Mouse (Mus musculus) MEL (cell line): Measurements from ENCODE around the gene Tmem107. TPM values are rescaled to one million over a fixed set of nuclear protein-coding genes. Genes with fewer than 3 reads are reported as not detected.

Source experiments
- DNase-seq: peaks from one replicate; pipeline ENCODE4 v3.0.0; 2011; ENCODE audit warnings: low read depth, low spot score
- H3K27ac ChIP-seq: 2 replicates; pipeline ENCODE4 v1.5.1; 2012; ENCODE audit warnings: low read depth, mild to moderate bottlenecking, control low read depth, low read length, moderate library complexity; ENCODE audit not compliant: control insufficient read depth
- H3K27me3 ChIP-seq, 2 experiments: fragments of 150-350 bp in 1 of 2; sonication (generic) in 1 of 2; 2 replicates each; pipeline ENCODE4 v1.6.1; 2012; ENCODE audit warnings: low read length in 2 of 2, mild to moderate bottlenecking in 2 of 2, improper control_type of control experiment in 1 of 2, moderate library complexity in 1 of 2; ENCODE audit not compliant: insufficient read depth in 2 of 2, control insufficient read depth in 1 of 2
- H3K36me3 ChIP-seq, 2 experiments: 2 replicates each; pipeline ENCODE4 v1.6.1; 2012 to 2014; ENCODE audit warnings: low read length in 2 of 2, improper control_type of control experiment in 1 of 2, inconsistent platforms in 1 of 2, mild to moderate bottlenecking in 1 of 2; ENCODE audit not compliant: insufficient read depth in 2 of 2, control insufficient read depth in 1 of 2
- H3K4me1 ChIP-seq, 2 experiments: fragments of 150-350 bp in 1 of 2; sonication (generic) in 1 of 2; 2 replicates each; pipeline ENCODE4 v1.6.1; 2012; ENCODE audit warnings: low read length in 2 of 2, improper control_type of control experiment in 1 of 2, mild to moderate bottlenecking in 1 of 2; ENCODE audit not compliant: insufficient read depth in 2 of 2, control insufficient read depth in 1 of 2
- H3K4me3 ChIP-seq, 2 experiments: fragments of 150-350 bp in 1 of 2; sonication (generic) in 1 of 2; 2 replicates each; pipeline ENCODE4 v1.5.1; 2012; ENCODE audit warnings: low read depth in 2 of 2, low read length in 2 of 2, mild to moderate bottlenecking in 2 of 2, moderate library complexity in 2 of 2, control low read depth in 1 of 2, improper control_type of control experiment in 1 of 2; ENCODE audit not compliant: control insufficient read depth in 1 of 2, insufficient read depth in 1 of 2
- H3K79me2 ChIP-seq: 2 replicates; pipeline ENCODE4 v1.6.1; 2012; ENCODE audit warnings: mild to moderate bottlenecking, low read length, moderate library complexity; ENCODE audit not compliant: control insufficient read depth, poor library complexity, insufficient read depth
- H3K9ac ChIP-seq: 2 replicates; pipeline ENCODE4 v1.6.1; 2012; ENCODE audit warnings: low read depth, mild to moderate bottlenecking, control low read depth, low read length, moderate library complexity; ENCODE audit not compliant: control insufficient read depth, poor library complexity, severe bottlenecking
- H3K9me3 ChIP-seq: fragments of 150-350 bp; sonication (generic); replicated peaks from 2 replicates; pipeline ENCODE4 v1.6.1; 2012; ENCODE audit warnings: mild to moderate bottlenecking, low read length, improper control_type of control experiment, moderate library complexity; ENCODE audit not compliant: insufficient read depth
- CHD1 ChIP-seq: IDR thresholded peaks from 2 replicates; pipeline ENCODE4 v1.6.1; 2012; ENCODE audit warnings: low read depth, mild to moderate bottlenecking, inconsistent platforms, low read length, improper control_type of control experiment
- E2F4 ChIP-seq: IDR thresholded peaks from 2 replicates; pipeline ENCODE4 v1.6.1; 2011; ENCODE audit warnings: low read depth, low read length, improper control_type of control experiment, borderline replicate concordance
- ELF1 ChIP-seq: IDR thresholded peaks from 2 replicates; pipeline ENCODE4 v1.6.1; 2014; ENCODE audit warnings: low read depth, mild to moderate bottlenecking, inconsistent platforms, low read length, improper control_type of control experiment, moderate library complexity
- EP300 ChIP-seq, 2 experiments: IDR thresholded peaks; 2 replicates each; pipeline ENCODE4 v1.6.1; 2011; ENCODE audit warnings: improper control_type of control experiment in 2 of 2, low read length in 2 of 2, low read depth in 1 of 2, mild to moderate bottlenecking in 1 of 2
- ETS1 ChIP-seq: IDR thresholded peaks from 2 replicates; pipeline ENCODE4 v1.6.1; 2012; ENCODE audit warnings: low read depth, mild to moderate bottlenecking, inconsistent platforms, low read length, improper control_type of control experiment, moderate library complexity
- GABPA ChIP-seq: IDR thresholded peaks from 2 replicates; pipeline ENCODE4 v1.6.1; 2012; ENCODE audit warnings: low read depth, mild to moderate bottlenecking, inconsistent platforms, low read length, improper control_type of control experiment, moderate library complexity
- GATA1 ChIP-seq: IDR thresholded peaks from 2 replicates; pipeline ENCODE4 v1.6.1; 2011; ENCODE audit warnings: low read depth, low read length, improper control_type of control experiment
- HCFC1 ChIP-seq: IDR thresholded peaks from 2 replicates; pipeline ENCODE4 v1.6.1; 2012; ENCODE audit warnings: low read depth, mild to moderate bottlenecking, inconsistent platforms, low read length, improper control_type of control experiment, moderate library complexity
- KAT2A ChIP-seq: conservative IDR thresholded peaks from 2 replicates; pipeline ENCODE4 v1.6.1; 2012; ENCODE audit warnings: low read depth, low read length, improper control_type of control experiment, inconsistent platforms
- MAX ChIP-seq: IDR thresholded peaks from 2 replicates; pipeline ENCODE4 v1.6.1; 2011; ENCODE audit warnings: low read length, improper control_type of control experiment
- MAZ ChIP-seq: IDR thresholded peaks from 2 replicates; pipeline ENCODE4 v1.6.1; 2012; ENCODE audit warnings: low read depth, mild to moderate bottlenecking, inconsistent platforms, low read length, improper control_type of control experiment
- MEF2A ChIP-seq: IDR thresholded peaks from 2 replicates; pipeline ENCODE4 v1.6.1; 2014; ENCODE audit warnings: low read depth, mild to moderate bottlenecking, inconsistent platforms, low read length, improper control_type of control experiment; ENCODE audit not compliant: poor library complexity, insufficient replicate concordance, severe bottlenecking; ENCODE audit errors: extremely low read depth
- MYC ChIP-seq: IDR thresholded peaks from 2 replicates; pipeline ENCODE4 v1.6.1; 2011; ENCODE audit warnings: low read depth, mild to moderate bottlenecking, low read length, improper control_type of control experiment, moderate library complexity
- NELFE ChIP-seq: IDR thresholded peaks from 2 replicates; pipeline ENCODE4 v1.6.1; 2011; ENCODE audit warnings: low read depth, low read length, improper control_type of control experiment
- NRF1 ChIP-seq: IDR thresholded peaks from 2 replicates; pipeline ENCODE4 v1.6.1; 2014; ENCODE audit warnings: low read depth, mild to moderate bottlenecking, inconsistent platforms, low read length, improper control_type of control experiment, moderate library complexity; ENCODE audit not compliant: poor library complexity, insufficient read depth, severe bottlenecking
- POLR2AphosphoS2 ChIP-seq: IDR thresholded peaks from 2 replicates; pipeline ENCODE4 v1.6.1; 2011; ENCODE audit warnings: low read length, improper control_type of control experiment
- RAD21 ChIP-seq: IDR thresholded peaks from 2 replicates; pipeline ENCODE4 v1.6.1; 2011; ENCODE audit warnings: mild to moderate bottlenecking, low read depth, low read length, improper control_type of control experiment
- RCOR1 ChIP-seq: IDR thresholded peaks from 2 replicates; pipeline ENCODE4 v1.6.1; 2012; ENCODE audit warnings: low read depth, mild to moderate bottlenecking, inconsistent platforms, low read length, improper control_type of control experiment
- SMC3 ChIP-seq: IDR thresholded peaks from 2 replicates; pipeline ENCODE4 v1.6.1; 2011; ENCODE audit warnings: low read depth, low read length, improper control_type of control experiment
- TAL1 ChIP-seq: IDR thresholded peaks from 2 replicates; pipeline ENCODE4 v1.6.1; 2012; ENCODE audit warnings: mild to moderate bottlenecking, inconsistent platforms, low read length, moderate library complexity, mixed read lengths
- TCF12 ChIP-seq: IDR thresholded peaks from 2 replicates; pipeline ENCODE4 v1.6.1; 2014; ENCODE audit warnings: low read depth, mild to moderate bottlenecking, inconsistent platforms, low read length, improper control_type of control experiment, moderate library complexity
- UBTF ChIP-seq: IDR thresholded peaks from 2 replicates; pipeline ENCODE4 v1.6.1; 2012; ENCODE audit warnings: low read depth, mild to moderate bottlenecking, inconsistent platforms, low read length, improper control_type of control experiment, moderate library complexity, borderline replicate concordance; ENCODE audit not compliant: insufficient read depth
- USF1 ChIP-seq: IDR thresholded peaks from 2 replicates; pipeline ENCODE4 v1.6.1; 2014; ENCODE audit warnings: low read depth, mild to moderate bottlenecking, inconsistent platforms, low read length, improper control_type of control experiment, moderate library complexity
- USF2 ChIP-seq, 2 experiments: IDR thresholded peaks; 2 replicates each; pipeline ENCODE4 v1.6.1; 2011 to 2012; ENCODE audit warnings: improper control_type of control experiment in 2 of 2, low read length in 2 of 2, borderline replicate concordance in 1 of 2, inconsistent platforms in 1 of 2, low read depth in 1 of 2, mild to moderate bottlenecking in 1 of 2; ENCODE audit not compliant: insufficient read depth in 1 of 2
- ZC3H11A ChIP-seq: IDR thresholded peaks from 2 replicates; pipeline ENCODE4 v1.6.1; 2012; ENCODE audit warnings: low read depth, mild to moderate bottlenecking, inconsistent platforms, low read length, improper control_type of control experiment
- ZKSCAN1 ChIP-seq: IDR thresholded peaks from 2 replicates; pipeline ENCODE4 v1.6.1; 2012; ENCODE audit warnings: low read depth, mild to moderate bottlenecking, inconsistent platforms, low read length, improper control_type of control experiment, moderate library complexity
- ZNF384 ChIP-seq: IDR thresholded peaks from 2 replicates; pipeline ENCODE4 v1.6.1; 2012; ENCODE audit warnings: low read depth, mild to moderate bottlenecking, inconsistent platforms, low read length, improper control_type of control experiment
- polyA plus RNA-seq, 2 experiments: library from polyadenylated mRNA; stranded (reverse) in 1 of 2; unstranded in 1 of 2; fragments of >175 nt in 1 of 2; fragments of >200 nt in 1 of 2; gene quantifications; 2 replicates each; pipeline versions ENCODE4 v1.2.1 to v1.2.4; 2012; ENCODE audit warnings: low replicate concordance in 2 of 2, low read depth in 1 of 2; ENCODE audit not compliant: insufficient read length in 2 of 2, insufficient read depth in 1 of 2, missing spikeins in 1 of 2
- total RNA-seq: library from RNA; depleted of rRNA; stranded (reverse); fragments of 300-350 nt; gene quantifications from 2 replicates; pipeline ENCODE4 v1.2.3, GENCODE M21; 2012

Tmem107 gene
- total and polyA plus RNA-seq, 3 experiments: 47.0 to 79.5 TPM; not detected in 1

DNA sequence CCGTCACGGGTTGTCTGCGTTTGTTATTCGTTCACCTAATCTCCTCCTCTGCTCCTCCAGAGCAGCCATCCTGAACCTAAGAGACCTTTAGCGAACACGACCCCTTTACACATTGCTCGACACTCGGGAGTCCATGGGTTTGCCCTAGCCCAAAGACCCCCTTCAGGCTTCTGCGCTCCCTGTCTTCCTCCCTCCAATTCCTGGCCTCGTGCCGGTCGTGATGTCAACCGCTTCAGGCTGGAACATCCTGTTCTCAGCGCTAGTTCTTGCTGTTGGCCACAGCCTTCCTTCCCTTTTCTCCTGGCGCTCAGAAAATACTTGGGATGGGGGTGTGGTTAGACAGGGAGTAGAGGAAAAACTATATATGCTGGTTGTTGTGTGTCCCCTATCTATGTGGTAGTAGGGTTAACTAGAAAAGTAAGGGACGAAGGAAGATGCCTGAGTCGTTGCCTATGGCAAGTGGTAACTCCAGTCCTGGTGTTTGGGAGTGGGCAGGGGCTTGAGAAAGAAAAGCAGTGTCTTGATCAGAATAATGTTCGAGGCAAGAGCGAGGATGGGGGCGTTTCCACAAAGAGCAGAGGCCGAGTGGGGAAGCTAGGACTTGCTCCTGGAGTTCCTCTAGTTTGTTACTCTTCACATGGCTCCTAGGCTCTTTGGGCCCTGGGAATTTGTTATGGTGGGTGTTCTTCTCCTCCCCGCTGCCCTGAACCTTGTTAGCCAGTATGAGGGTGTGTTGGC, 28.7 kb downstream of the Tmem107 start:
- DNase-seq: no peak
- peaks cover 17 to 21% of the 10 kb centered on the region in 2 experiments for H3K4me1 ChIP-seq
- peak; percentile 28; the same call in 1 of the 2 replicates for TF ChIP-seq ETS1
- 0 out of 2 replicates have a peak, but pooled peaks have one; percentile 31 for TF ChIP-seq MYC
- TF ChIP-seq MAZ: 0 out of 2 replicates have a peak, but pooled peaks have one; percentile 13
- 0 out of 4 replicates have a peak, but pooled peaks have one; percentile 11 to 16 for TF ChIP-seq EP300 (IDR thresholded peaks at IDR 0.05; ENCODE audit: low read depth in 1 of 2, low read length in 2 of 2)
- no peak for TF ChIP-seq SMC3
- peak; percentile 88; the same call in 1 of the 2 replicates for TF ChIP-seq CHD1
- TF ChIP-seq RCOR1: peak; percentile 24; the same call in 1 of the 2 replicates
- no peak for TF ChIP-seq GATA1
- TF ChIP-seq MAX: peak; percentile 44; the same call in 1 of the 2 replicates
- TF ChIP-seq USF1: 0 out of 2 replicates have a peak, but pooled peaks have one; percentile 10

DNA sequence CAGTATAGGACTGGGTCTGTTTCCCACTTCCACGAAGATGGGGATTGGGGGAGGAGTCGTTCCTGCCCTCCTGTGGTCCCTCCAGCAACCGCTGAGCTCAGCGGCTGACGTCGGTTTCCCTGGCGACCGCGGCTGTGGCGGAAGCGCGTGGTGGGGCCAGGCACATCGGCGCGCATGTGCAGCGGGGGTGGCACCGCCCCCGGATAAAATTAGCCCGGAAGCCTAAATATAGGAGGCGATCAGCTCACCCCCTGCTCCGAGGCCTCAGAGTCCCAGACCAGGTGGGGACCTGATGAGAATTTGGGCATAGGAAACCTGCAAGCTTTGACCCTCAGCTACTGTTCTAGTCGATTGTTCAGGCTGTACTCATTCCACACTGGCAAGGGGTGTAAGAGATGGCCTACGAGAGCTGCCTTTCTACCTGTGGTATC, 29.3 kb downstream of the Tmem107 start:
- DNase-seq: peak; percentile 95
- H3K4me1 ChIP-seq: peaks cover 17 to 21% of the 10 kb centered on the region in 2 experiments
- H3K9ac ChIP-seq: peak overlapping the region; percentile 68
- no peaks in the 10 kb centered on the region for H3K9me3 ChIP-seq
- H3K36me3 ChIP-seq: peaks cover 0 to 11% of the 10 kb centered on the region in 2 experiments; a peak in 2 of 4 replicates
- no peaks in the 10 kb centered on the region for H3K27me3 ChIP-seq
- peak overlapping the region; percentile 63 to 86 for H3K4me3 ChIP-seq
- peak overlapping the region; percentile 70 for H3K27ac ChIP-seq
- H3K79me2 ChIP-seq: peaks cover 17% of the 10 kb centered on the region
- TF ChIP-seq USF1 (peak; percentile 50), TCF12 (no peak; the same call in 1 of the 2 replicates), EP300 (IDR thresholded peaks at IDR 0.05; ENCODE audit: low read depth in 1 of 2, low read length in 2 of 2) (0 out of 4 replicates have a peak, but pooled peaks of 1 of the 2 experiments have one; percentile 12), SMC3 (no peak), E2F4 (no peak), RAD21 (no peak), KAT2A (no peak), ZKSCAN1 (no peak), GABPA (no peak), UBTF (no peak), MYC (no peak), NRF1 (peak; percentile 94), MAX (0 out of 2 replicates have a peak, but pooled peaks have one; percentile 43), TAL1 (no peak), ZC3H11A (no peak), MEF2A (peak; percentile 95), ZNF384 (no peak), USF2 (IDR thresholded peaks at IDR 0.05; ENCODE audit: borderline replicate concordance in 1 of 2, insufficient read depth in 1 of 2, low read depth in 1 of 2, low read length in 2 of 2) (no peak), ELF1 (peak; percentile 93), POLR2AphosphoS2 (no peak), NELFE (no peak; the same call in 1 of the 2 replicates), HCFC1 (peak; percentile 76)

More for the DNA sequence above, 28.7 kb downstream of the Tmem107 start:
- H3K9ac ChIP-seq: peak overlapping the region; percentile 68
- no peaks in the 10 kb centered on the region for H3K9me3 ChIP-seq
- peak overlapping the region; percentile 70 for H3K27ac ChIP-seq
- no peaks in the 10 kb centered on the region for H3K27me3 ChIP-seq
- H3K36me3 ChIP-seq: peaks cover 0 to 12% of the 10 kb centered on the region in 2 experiments; a peak in 2 of 4 replicates
- peaks cover 17% of the 10 kb centered on the region for H3K79me2 ChIP-seq
- peak overlapping the region; percentile 63 to 86 for H3K4me3 ChIP-seq
